Mouse (Mus musculus) left cerebral cortex, adult 9 months (tissue): Measurements from ENCODE around the gene A630023A22Rik.

Source experiments
- DNase-seq, 2 experiments: peaks; one replicate each; pipeline ENCODE4 v3.0.0; 2022; ENCODE audit warnings: low spot score in 2 of 2

The A630023A22Rik gene

DNA sequence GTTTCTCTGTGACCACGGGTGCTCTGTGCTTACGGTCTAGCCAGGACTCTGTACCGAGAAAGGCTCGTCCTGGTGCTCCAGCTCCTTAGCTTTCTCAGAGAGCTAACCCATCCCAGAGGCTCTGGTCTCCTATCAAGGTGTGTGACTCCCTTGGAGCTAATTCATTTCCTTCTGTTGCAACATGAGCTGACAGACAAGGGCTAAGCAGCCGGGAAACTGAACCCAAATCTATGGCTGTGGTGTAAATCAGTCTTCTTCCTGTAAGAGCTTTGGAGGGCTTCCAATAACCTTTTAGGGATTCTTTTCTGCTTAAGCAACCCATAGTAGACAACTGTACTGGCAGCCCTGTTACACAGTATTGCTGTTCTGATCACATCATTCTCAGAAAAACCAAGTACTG, at the start of gene A630023A22Rik:
TSS of gene A630023A22Rik (minus strand) at position 154 of the 400 bp plus-strand sequence.
- no peak for DNase-seq

DNA sequence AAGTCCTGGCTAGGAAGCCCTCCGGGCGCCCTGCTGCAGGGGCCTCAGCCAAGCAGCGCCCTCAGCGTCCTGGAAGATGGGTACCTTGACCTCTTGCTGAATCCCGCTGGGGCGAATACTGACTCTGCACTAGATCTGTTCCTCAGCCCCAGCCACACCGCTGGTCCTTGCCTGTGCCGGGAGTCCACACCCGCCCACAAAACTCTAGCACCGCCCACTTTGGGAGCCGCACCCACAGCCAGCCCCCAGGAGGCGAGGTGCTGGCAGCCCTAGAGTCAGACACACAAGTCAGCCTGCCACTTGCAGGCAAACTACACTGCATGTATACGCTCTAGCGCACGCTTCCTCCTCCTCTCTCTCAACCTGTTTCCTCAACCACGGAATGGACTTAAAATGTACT, 49.8 kb upstream of the A630023A22Rik start, which contains the start of gene Npy4r:
TSS of gene Npy4r (minus strand) at position 148 of the 400 bp plus-strand sequence.
- DNase-seq = peak in 1 of 2 experiments; percentile 2

DNA sequence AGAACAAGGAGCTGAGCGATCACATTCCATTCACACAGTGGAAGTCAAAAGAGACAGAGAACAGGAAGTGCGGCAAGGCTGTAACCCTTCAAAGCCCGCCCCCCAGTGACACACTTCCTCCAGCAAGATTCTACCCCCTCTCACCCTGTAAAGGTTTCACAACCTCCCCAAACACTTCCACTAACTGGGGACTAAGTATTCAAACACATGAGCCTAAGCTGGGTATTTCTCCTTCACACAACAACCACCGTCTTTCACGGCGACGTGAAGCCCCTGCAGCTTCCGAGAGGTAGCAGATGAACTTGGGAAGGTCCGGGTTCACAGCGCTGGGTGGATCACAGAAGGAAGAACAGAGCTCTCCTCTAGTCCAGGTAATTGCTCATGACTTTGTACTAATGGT, 40.4 kb upstream of the A630023A22Rik start:
- no peak for DNase-seq

DNA sequence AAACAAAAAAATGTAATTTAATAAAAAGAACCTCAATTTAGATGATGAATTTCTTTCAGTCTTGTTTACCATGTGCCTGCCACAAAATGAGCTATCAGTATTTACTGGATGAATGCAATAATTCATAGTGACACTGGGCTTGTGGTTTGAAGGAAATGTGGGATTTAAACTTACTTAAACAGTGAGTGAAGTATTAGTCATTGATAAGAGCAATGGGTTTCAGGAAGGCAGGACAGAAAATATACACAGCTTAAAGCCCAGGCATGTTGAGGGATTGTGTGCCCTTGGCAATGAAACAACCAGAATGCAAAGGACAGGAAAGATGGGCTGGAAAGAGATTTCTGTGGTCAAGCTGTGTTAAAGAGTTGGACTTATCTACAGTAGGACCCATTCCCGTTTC, 39.8 kb upstream of the A630023A22Rik start:
- DNase-seq = no peak

DNA sequence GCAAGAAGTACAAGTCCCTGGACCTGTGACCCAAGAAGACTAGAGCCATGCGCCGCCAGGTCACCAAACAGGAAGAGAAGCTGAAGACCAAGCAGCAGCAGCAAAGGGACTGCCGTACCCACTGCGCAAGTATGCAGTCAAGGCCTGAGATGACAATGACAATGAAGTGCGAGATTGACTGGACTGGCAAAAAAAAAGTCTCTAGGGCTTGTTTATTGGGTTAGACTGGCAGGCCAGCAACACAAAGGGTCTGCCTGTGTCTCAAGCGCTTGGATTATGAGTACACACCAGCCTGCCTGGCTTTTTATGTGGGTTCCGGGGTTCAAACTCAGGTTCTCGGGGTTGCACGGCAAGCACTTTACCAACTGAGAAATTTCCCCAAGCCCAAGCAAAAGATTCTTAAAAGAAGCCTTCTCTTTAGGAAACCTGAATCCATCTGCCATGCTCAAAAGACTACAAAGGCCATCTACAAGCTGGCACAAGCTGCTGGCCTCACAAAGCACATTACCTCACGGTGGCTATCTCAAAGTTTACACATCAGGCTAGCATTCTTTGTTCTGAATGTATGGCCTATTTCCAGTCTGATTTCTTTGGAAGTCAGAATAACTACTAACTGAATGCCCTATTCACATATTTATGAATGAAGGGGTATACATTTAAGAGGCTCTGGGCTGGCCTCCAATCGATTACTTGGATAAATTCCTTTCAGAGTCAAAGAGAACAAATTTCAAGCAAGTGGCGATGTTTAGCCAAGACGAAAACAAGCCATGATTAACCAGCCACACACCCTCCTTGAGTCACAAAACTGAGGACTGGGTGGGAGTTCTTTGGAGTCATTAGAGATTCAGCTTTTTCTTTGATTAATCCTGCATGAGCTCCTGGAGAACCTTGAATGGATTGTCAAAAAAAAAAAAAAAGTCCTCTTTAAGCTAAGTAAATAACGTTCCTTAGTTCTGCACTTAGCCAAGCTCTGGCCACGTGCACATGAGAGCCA, 37.4 kb upstream of the A630023A22Rik start:
- DNase-seq = no peak

DNA sequence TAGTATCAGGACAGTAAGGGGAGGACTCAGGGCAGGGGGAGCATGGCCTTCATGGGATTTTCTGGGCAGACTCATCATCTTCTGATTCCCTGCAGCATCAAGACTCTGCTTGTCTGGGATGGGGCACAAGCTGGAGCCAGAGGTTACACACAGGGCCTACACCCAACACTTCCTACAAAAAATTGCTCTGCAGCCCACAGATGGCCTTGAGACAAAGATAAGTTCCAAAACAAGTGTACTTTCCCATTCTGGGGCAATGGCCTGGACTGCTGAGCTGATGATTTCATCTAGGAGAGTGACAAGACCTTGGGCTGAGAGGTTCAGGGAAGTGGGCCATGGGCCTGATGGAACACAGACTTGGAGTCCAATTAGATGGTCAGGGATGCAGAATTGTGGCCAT, 32.8 kb upstream of the A630023A22Rik start:
- no peak for DNase-seq

DNA sequence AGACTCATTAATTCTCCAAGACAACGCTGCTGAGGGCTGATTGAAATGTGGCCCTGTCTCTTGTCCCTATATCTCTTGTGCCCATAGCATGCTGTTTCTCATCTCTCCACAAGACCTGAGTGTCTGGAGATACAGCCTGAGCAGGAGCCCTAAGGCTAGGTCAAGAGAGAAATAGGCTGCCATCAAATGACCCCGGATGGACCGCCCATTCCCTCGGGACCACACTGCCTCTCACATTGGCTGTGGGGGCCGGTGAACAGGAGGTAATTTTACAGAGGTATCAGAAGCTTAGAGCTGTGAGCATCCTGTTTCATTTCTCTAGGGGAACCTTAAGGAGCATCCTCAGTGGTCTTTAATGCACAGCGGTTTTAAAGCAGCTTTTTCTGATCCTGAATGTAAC, 28.7 kb upstream of the A630023A22Rik start:
- no peak for DNase-seq

DNA sequence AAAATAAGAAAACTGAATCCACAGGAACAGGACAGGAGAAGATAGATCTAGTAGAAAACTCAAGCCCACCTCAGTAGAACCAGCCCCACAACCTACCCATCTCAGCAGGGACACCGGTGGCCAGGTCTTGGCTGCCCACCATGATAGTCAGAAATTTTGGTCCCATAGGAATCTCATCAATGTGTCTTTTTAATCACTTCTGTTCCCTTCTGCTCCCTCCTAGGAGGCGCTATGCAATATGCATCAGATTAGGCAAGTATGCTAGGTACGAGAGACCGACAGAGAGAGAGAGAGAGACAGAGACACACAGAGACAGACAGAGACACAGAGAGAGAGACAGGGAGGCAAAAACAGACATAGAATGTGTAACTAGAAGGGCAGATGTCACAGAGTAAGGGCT, 19.1 kb upstream of the A630023A22Rik start:
- no peak for DNase-seq

DNA sequence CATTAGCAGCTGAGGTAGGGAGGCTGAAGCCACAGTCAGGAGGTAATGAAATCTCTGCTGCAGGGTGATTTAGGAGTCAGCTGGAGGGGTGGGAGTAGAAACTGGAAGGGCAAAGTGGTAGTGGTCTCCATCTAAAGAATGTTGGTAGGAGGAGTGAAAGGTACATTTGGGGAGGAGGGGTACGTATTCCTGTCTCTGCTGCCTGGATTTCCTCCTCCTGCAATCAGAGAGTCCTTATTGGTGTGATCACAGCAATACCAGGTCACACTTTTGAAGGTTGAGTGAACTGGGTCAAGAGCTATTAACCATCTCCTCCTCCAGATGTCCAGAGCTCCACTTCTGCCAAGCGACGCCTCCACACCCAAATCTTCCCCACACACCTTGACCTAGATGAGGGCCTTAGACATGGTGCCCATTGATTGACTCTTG, 18.4 kb upstream of the A630023A22Rik start:
- DNase-seq = no peak

DNA sequence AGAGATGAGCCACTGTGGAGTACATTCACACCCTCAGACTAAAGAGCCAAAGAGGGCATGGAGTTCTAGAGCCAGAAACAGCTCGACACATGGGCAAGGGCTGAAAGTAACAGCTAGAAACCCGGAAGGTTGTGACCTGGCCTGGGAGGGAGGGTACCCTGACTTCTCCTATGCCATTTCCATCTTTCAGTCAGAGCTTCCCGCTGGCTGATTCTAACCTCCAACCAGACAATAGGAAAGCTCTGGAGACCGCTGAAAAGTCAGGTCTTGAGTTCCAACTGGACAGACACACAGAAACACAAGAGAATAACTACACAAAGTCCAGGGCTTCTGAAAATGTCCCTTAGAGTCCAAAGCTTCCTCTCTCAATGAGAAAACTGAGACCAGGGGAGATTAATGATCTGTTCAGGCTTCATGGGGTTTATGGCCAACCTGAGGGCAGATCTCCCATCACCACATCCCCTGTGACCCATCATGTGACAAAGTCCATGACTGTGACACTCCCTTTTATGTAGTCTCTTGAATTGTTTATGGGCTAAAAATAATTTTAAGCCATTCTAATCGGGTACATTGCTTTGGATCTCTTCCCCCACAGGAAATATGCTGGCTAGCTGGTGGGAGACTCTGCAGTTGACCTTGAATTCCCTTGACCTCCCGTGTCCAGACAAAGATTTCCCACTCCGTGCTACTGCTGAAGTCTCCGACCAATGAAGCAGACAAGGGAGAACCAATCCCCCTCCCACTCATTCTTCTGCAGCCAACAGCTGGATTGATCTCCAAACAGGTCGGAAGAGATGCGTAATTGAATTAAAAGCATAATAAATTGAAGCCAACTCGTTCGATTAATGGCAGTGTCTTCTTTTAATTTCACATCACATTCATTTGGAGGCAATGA, 17.7 kb upstream of the A630023A22Rik start:
- no peak for DNase-seq

DNA sequence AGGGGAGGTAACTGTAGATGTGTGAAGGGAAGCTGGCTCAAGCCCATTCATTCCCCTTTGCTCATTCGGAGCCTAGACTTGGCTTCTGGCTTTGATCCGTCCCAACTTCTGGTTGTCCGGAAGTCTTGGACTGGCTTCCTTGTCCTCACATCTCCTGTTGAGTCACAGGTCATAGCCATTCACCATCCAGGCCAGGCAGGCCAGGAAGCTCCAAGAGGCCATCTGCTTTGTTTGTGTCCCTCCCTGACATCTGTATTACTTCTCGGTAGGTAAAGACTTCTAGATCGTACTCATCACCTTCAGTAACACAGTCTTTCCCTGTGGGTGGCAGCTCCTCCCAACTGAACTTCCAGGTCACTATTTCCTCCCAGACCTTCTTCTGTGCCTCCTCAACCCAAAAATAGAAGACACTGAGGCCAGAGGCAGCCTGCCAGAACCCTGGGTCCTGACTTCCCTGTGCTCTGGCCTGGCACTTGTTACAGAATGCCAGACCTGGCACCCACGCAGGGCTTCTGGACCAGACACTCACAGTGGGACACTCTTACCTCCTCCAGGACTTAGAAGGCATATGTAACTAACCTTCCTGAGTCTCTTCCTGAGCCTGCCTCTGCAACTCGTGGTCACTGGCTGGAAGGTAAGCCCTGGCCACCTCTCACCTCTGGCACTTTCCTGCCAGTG, 16.6 kb upstream of the A630023A22Rik start:
- no peak for DNase-seq

DNA sequence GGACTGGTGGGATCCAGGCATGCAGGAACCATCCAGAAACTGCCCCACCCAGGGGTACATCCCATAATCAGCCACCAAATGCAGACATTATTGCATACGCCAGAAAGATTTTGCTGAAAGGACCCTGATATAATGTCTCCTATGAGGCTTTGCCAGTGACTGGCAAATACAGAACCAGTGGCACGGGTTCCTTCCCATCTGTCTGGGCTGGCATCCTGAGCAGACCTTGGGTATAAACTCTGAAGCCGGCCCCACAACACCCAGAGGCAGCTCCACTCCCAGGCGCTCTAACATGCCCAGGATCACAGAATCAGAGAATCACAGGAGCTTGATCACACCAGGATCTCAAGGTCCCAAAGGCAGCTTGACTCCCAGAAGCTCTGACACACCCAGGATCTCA, 11.8 kb upstream of the A630023A22Rik start:
- DNase-seq = no peak

DNA sequence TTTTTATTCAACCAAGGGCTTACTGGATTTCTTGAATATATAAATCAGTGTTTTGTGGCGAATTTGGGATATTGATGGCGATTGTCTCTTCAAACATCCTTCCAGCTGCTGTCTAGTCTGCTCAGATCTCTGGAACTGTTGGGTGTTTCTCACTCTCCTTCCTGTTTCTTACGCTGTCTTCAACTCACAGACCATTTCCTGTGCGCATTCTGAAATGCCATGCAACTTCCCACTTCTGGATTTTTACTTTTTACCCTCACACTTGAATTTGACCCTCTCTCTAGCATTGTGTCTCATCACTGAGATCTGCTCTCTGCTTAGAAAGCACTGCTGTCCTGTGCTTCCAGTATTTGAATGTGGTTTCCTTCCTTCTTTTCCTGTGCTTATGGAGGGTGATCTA, 5.0 kb upstream of the A630023A22Rik start:
- DNase-seq = no peak

DNA sequence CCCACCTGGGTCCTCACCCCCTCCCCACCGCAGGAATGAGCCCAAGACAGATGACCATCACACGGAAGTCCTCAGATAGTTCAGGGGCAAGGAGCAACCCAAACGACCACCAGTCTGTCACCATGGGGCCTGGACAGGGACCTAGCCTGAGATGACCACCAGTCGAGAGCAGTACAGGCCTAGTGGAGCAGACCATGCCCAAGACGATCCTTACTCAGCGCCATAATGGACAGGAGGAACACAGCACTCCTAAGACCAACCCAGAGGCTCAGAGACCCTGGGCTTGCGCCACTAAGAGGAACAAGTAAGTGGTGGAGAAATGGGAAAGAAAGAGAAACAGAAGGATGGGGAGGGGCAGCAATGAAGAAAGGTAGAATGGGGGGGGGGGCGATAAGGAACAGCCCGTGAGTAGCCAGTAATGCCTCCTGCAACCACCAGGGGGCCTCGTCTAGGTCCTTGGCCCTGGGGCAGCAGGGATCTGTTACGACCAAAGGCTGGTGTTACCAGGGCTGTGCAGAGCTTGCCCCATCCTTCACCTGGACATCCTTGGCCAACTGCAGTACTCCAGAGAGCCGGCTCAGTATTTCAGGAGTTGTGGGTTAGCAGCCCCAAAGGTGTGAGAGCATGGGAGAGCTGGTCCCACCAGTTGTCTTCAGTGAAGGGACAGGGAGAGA, 4.0 kb upstream of the A630023A22Rik start:
- DNase-seq = no peak

DNA sequence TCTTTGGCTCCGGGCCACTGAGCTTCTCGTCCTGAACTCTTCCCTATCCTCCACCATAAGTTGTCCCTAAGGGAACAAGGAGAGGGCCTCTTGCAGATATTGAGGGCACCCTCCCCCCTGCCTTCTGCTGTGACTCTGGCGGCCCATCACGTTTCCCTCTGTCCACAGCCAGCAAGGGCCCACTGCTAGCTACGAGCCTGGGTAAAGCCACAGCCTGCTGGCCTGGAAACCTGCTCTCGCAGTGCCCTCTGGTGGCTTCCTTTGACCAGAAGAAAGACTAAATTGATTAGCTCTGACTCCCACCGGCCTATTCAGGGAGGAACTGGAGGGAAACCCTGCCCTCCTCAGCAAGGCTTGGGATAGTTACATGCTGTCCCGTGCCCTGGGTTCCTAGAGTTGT, 2.3 kb upstream of the A630023A22Rik start:
- DNase-seq = peak in 1 of 2 experiments; percentile 50

DNA sequence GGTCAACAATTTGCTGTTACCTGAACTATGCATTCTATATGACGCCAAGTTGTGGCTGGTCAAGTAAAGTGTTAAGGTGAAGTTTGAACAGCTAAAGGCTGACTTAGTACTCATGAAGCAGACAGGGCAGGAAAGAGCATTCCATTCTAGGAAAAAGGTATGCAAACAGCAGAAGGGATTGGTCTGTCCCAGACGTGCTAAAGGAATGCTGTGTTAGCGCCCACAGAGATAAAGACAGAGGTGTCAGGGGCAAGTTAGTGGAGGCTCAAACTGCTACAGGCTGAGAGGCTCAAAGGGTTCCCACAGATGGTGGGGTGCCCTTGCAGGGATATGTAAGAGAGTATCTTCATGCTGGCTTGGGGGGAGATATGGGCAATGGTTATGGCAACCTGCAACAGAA, 1.3 kb upstream of the A630023A22Rik start:
- DNase-seq = no peak

DNA sequence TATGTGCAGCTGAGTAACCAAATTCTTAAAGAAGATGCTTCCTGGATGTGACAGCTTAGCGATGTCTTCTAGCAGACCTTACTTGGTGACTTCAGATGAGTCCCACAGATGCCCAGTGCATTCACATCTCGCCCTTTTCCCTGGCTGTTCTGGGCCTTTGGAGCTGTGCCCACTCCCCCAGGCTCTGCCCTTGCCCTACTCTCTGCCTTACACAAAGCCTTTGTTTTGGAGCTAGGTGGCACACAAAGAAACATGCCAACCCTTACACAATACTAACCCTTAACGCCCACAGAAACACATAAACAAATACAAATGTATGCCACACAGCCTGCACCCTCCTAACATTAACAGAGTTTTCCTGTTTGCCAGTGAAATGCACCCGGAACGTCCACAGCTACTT, 6.4 kb downstream of the A630023A22Rik start:
- DNase-seq = no peak

DNA sequence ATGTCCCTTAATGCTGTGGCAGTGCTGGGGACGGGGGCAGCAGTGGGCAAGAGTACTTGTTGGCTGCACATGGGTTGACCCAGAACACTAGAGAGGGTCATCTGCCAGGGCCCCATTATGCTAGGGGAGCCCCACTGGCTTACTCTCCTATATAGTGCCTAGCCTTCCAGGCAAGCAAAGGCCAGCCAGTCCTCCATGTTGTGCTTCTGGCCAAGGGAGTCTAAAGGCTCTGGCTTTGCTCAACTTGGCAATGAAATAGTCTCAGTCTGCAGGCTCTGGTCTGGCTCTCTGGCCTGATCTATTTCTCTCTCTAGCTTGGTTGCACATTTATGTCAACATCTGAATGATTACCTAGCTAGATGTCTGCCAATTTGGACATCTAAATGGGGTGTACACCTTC, 9.7 kb downstream of the A630023A22Rik start:
- DNase-seq = no peak

DNA sequence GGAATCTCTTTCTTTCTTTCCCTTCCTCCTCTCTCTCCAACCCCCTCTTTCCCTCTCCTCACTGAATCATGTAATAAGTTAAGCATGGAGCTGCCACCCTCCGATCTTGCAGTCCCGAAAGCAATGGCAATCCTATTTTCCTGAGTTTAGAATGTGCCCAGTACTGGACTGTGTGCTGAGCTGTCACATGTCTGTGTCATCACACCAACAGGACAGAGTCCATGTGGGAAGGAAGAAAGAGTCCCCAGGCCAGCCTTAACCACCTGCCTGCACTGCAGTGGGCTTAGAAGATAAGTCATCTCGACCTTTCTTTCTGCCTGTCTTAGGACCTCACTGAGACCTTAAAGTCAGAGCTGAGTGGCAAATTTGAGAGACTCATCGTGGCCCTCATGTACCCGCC, 11.1 kb downstream of the A630023A22Rik start:
- no peak for DNase-seq

DNA sequence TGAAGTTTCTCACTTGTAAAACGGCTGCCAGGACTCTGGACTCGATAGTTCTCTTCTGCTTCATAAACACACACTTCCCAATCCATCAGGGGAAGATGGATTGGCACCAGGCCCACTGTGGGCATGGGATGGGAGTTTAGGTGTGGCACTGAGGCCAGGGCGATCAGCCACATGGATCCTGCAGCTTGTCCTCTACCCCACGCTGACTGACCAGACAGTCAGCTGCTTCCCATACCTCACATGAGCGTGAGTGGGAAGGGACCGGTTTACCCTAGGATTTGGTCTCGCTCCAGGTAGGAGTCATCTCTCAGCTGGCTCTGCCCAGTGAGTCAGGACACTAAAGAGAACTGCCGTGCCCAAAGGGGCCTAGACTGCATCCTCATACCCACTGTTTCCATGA, 12.8 kb downstream of the A630023A22Rik start:
- DNase-seq = no peak

DNA sequence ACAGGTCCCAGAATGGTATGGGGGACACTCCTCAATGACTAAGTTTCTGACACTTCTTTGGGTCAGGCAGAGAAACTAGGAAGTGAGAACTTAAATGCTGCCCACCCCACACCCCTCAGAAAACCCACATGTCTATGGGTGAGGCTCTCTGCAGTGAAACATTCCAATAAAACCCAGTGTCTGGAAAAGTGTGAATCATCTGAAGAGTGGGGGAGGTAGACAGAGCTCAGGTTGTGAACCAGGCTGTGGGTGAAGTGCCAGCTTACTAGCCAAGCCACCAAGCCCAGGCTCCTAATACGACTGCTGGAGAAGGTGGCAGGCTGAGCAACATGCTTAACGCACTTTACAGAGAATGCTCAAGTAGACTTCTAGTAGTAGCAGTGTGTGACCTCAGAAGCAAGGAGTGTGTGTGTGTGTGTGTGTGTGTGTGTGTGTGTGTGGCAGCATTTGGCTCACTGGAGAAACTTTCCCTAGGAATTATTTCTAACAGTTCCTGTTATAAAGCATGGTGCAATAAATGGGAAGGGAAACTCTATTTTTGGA, 14.6 kb downstream of the A630023A22Rik start:
- DNase-seq = no peak
